Mouse (Mus musculus) liver, postnatal 0 days (tissue): Measurements from ENCODE around the gene Rps9. TPM values are rescaled to one million over a fixed set of nuclear protein-coding genes. Genes with fewer than 3 reads are reported as not detected.

Experiments
- ATAC-seq: fragments of 200-750 bp; cut with Nextera tagmentation; 2 replicates; pipeline ENCODE4 v1.8.0; 2017; ENCODE audit warnings: mild to moderate bottlenecking, moderate library complexity
- DNase-seq: peaks from one replicate; pipeline ENCODE4 v3.0.0-alpha.2; 2016
- H3K27ac ChIP-seq: fragments of 300-500 bp; sonication (generic); 2 replicates; pipeline ENCODE4 v1.5.1; 2014; ENCODE audit warnings: antibody characterized with exemption, moderate library complexity, mild to moderate bottlenecking, low read depth
- H3K27me3 ChIP-seq: fragments of 300-500 bp; sonication (generic); 2 replicates; pipeline ENCODE4 v1.6.1; 2014; ENCODE audit warnings: low read length, control low read depth, mixed read lengths; ENCODE audit not compliant: insufficient read depth
- H3K36me3 ChIP-seq: fragments of 300-500 bp; sonication (generic); replicated peaks from 2 replicates; pipeline ENCODE4 v1.6.1; 2014; ENCODE audit warnings: mild to moderate bottlenecking, control low read depth, low read length, moderate library complexity, mixed read lengths; ENCODE audit not compliant: insufficient read depth
- H3K4me1 ChIP-seq: fragments of 300-500 bp; sonication (generic); 2 replicates; pipeline ENCODE4 v1.6.1; 2014; ENCODE audit warnings: antibody characterized with exemption, mild to moderate bottlenecking, control low read depth; ENCODE audit not compliant: insufficient read depth
- H3K4me2 ChIP-seq: fragments of 300-500 bp; sonication (generic); 2 replicates; pipeline ENCODE4 v1.6.1; 2014; ENCODE audit warnings: low read depth, mild to moderate bottlenecking, low read length, moderate library complexity, mixed read lengths
- H3K4me3 ChIP-seq: fragments of 300-500 bp; sonication (generic); 2 replicates; pipeline ENCODE4 v1.5.1; 2014; ENCODE audit warnings: low read depth, low read length
- H3K9ac ChIP-seq: fragments of 300-500 bp; sonication (generic); replicated peaks from 2 replicates; pipeline ENCODE4 v1.6.1; 2014; ENCODE audit warnings: mild to moderate bottlenecking, moderate library complexity
- H3K9me3 ChIP-seq: fragments of 300-500 bp; sonication (generic); 2 replicates; pipeline ENCODE4 v1.6.1; 2016; ENCODE audit warnings: mild to moderate bottlenecking, control low read depth, low read length, mixed read lengths
- CTCF ChIP-seq: sonication (generic); IDR thresholded peaks from 2 replicates; pipeline ENCODE4 v1.5.1; 2016; ENCODE audit warnings: antibody characterized with exemption, low read depth
- EP300 ChIP-seq: IDR thresholded peaks from 2 replicates; pipeline ENCODE4 v1.6.1; 2016; ENCODE audit warnings: antibody characterized with exemption, low read depth, mild to moderate bottlenecking
- WGBS: fragments of 180-500 bp; shearing (Covaris S2); extraction: QIAGEN DNeasy Blood & Tissue Kit; methylation state at CpG from one replicate; pipeline ENCODE4 v1.1.7; 2014; ENCODE audit not compliant: insufficient replicate concordance; 5-methylcytosine and 5-hydroxymethylcytosine counted together
- polyA plus RNA-seq: library from polyadenylated mRNA; unstranded; fragments of >200 nt; fragmentation: Nextera tagmentation; extraction: Ambion mirVana; gene quantifications from 2 replicates; pipeline ENCODE4 v1.2.1, GENCODE M21; 2015

Rps9 gene
- polyA plus RNA-seq, 1 experiment from 2014 or later = 859 TPM

DNA sequence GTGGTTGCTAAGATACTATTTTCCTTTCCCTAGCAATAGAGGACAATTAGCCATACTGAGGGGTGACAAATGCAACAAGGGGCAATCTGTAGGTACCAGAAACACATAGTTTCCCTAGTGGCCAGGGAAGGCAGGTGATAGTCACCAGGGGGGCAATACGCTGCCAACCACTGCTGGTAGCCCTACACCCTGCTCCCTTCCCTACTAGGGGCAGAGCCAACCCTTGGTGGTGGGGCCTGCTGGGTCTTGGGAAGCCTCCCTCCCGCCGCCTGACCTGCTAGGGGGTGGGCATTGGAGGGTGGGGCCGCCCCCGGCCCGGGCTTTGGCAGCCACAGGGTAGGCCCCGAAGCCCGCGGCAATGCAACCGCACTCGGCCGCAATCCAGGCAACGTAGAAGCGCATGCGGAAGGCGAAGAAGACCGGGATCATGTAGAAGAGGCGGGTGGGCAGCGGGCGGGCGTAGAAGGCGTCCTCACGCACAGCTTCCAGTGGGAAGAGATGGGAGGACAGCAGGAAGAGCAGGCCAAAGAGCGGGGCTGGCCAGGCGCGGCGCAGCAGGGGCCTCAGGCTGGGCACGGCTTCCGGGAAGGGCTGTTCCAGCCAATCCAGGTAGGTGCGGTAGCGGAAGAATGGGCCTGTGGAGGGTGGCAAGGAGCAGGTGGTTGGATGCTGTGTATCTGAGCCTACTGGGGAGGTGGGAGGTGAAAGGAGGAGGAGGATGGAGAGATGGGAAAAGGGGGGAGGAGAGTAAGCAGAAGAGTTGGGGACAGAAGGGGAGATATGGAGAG is 18.2 kb upstream of the Rps9 start:
- 87% methylated on average over 31 of the region's 31 CpGs for WGBS

DNA sequence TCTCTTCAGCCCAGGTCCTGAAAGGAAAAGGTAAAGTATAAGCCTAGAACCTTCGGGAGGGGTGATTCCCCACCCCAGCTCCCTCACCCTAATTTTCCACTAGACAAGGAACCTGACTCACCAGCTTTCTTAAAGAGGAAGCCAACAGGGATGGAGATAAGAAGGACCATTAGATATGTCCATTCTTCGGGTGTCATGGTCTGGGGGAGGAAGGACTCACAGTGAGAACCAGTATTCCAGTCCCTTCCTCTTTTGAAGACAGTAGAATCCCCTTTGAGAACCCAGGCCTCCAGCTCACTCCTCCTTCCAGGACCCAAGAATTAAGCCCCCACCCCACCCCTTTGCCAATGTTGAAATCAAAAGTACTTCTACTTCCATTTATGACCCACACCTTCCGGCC is 11.9 kb upstream of the Rps9 start:
- ATAC-seq = no peak
- H3K9me3 ChIP-seq = no peaks in the 10 kb centered on the region
- TF ChIP-seq EP300 = no peak
- TF ChIP-seq CTCF = no peak
- no peaks in the 10 kb centered on the region for H3K27me3 ChIP-seq
- WGBS = 15% methylated on average over 3 of the region's 3 CpGs
- H3K4me3 ChIP-seq = peak overlapping the region; percentile 73
- H3K9ac ChIP-seq = peak overlapping the region; percentile 79
- H3K4me1 ChIP-seq = peaks cover 19% of the 10 kb centered on the region
- 0 out of 2 replicates have a peak overlapping the region, but pooled peaks have one; percentile 88 for H3K27ac ChIP-seq
- no peak for DNase-seq
- H3K36me3 ChIP-seq = peaks cover 11% of the 10 kb centered on the region
- H3K4me2 ChIP-seq = peak overlapping the region; percentile 93

More for the DNA sequence above, 18.2 kb upstream of the Rps9 start:
- Histone ChIP-seq H3K27ac (no peak overlapping the region), H3K27me3 (no peaks in the 10 kb centered on the region), H3K4me2 (no peak overlapping the region), H3K36me3 (peaks cover 27% of the 10 kb centered on the region), H3K4me1 (no peaks in the 10 kb centered on the region), H3K9ac (no peak overlapping the region), H3K9me3 (no peaks in the 10 kb centered on the region), H3K4me3 (no peak overlapping the region)
- ATAC-seq (no peak), DNase-seq (no peak)
- TF ChIP-seq EP300 (no peak), CTCF (no peak)

DNA sequence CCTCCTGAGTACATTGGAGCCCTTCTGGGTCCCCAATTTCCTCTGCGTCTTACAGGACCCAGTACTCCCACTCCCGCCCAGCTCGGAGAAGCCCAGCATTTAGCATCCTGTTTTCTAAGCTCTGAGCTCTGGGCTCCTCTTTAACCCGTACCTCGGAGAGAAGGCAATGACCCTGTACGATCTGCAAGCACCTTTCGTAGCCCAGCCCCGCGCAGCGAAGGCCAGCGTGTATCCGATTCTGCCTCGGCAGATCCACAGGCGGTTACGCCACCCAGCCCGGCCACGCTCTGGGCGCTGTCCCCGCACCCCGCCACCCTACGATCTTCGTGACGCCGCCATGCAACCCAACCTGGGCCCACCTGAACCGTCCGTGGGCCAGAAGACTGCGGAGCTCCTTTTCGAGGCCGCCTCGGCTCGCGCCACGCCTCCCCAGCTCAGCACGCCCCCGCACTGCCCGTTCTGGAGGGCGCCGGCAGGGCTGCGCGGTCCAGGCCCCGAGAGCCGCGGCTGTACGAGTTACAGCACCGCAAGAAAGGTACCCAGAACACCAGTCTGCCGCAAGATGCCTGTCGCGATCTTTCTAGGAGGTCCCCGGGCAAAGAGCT is 11.3 kb upstream of the Rps9 start, which contains the start of gene Tsen34:
Tsen34 (plus strand) TSS at position 482 of the 605 bp plus-strand sequence.
- Histone ChIP-seq H3K4me2 (peak within 1 kb of the TSS; percentile 93), H3K27ac (peak within 1 kb of the TSS; percentile 88), H3K27me3 (no peaks in the 10 kb centered on the region), H3K36me3 (peaks cover 7% of the 10 kb centered on the region), H3K4me3 (peak within 1 kb of the TSS; percentile 73), H3K9ac (peak within 1 kb of the TSS; percentile 79), H3K4me1 (peaks cover 19% of the 10 kb centered on the region), H3K9me3 (no peaks in the 10 kb centered on the region)
- ATAC-seq (peak; percentile 40), DNase-seq (no peak)
- TF ChIP-seq CTCF = peak; percentile 40
- no peak for TF ChIP-seq EP300
- WGBS = under 1% methylated on average over 49 of the region's 49 CpGs

- no peaks in the 10 kb centered on the region for H3K9me3 ChIP-seq
- no peak for TF ChIP-seq CTCF
- TF ChIP-seq EP300 = no peak; the same call in 1 of the 2 replicates
- DNase-seq (peak; percentile 94), ATAC-seq (peak; percentile 85)
- peak within 1 kb of the TSS; percentile 93 for H3K4me2 ChIP-seq
- H3K4me3 ChIP-seq = peak within 1 kb of the TSS; percentile 73
- peak within 1 kb of the TSS; percentile 79 for H3K9ac ChIP-seq
- peaks cover 19% of the 10 kb centered on the region for H3K4me1 ChIP-seq
- H3K36me3 ChIP-seq = peaks cover 10% of the 10 kb centered on the region
- peak within 1 kb of the TSS; percentile 88 for H3K27ac ChIP-seq
- under 1% methylated on average over 55 of the region's 55 CpGs for WGBS
- H3K27me3 ChIP-seq = no peaks in the 10 kb centered on the region
These were observed 10.6 kb upstream of the Rps9 start, which contains the start of gene Mboat7 for GRCm38 (mm10) chr7:3692987-3693808. Mboat7 (minus strand) TSS chr7:3693523.

DNA sequence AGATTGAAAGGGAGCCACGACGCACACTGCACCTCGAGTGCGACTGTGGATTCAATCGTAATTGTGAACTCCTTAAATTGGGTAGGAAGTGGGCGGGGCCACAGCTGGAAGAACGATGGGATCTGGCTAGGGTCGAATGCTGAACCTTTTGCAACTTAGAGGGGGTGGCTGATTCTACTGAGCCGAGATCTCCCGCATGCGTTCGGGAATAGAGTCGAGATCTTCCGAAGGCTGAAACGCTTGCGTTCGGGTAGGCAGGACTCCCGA is 10.1 kb upstream of the Rps9 start:
- peak overlapping the region; percentile 79 for H3K9ac ChIP-seq

More for the DNA sequence above, 10.1 kb upstream of the Rps9 start:
- H3K9me3 ChIP-seq = no peaks in the 10 kb centered on the region
- peak overlapping the region; percentile 88 for H3K27ac ChIP-seq
- no peaks in the 10 kb centered on the region for H3K27me3 ChIP-seq
- no peak for TF ChIP-seq CTCF
- no peak for TF ChIP-seq EP300
- H3K4me1 ChIP-seq = peaks cover 19% of the 10 kb centered on the region
- WGBS = under 1% methylated on average over 18 of the region's 18 CpGs
- peak overlapping the region; percentile 93 for H3K4me2 ChIP-seq
- ATAC-seq (no peak; the same call in 1 of the 2 replicates), DNase-seq (no peak)
- H3K4me3 ChIP-seq = peak overlapping the region; percentile 73
- H3K36me3 ChIP-seq = peaks cover 10% of the 10 kb centered on the region
